Mouse (Mus musculus) stomach, postnatal 0 days (tissue): ENCODE measurements at regions not wholly inside any gene's neighbourhood (a gene's known extent, or its start where the extent isn't known, plus 50 kb on each side); places are given as distances from the start of the nearest gene placed in this dataset.

ENCODE experiments used
- ATAC-seq: fragments of 200-750 bp; cut with Nextera tagmentation; 2 replicates; pipeline ENCODE4 v1.8.0; 2017; ENCODE audit not compliant: low FRiP score, low TSS enrichment
- DNase-seq: peaks from one replicate; pipeline ENCODE4 v3.0.0-alpha.2; 2016; ENCODE audit warnings: low spot score
- H3K27ac ChIP-seq: fragments of 300-500 bp; sonication (generic); replicated peaks from 2 replicates; pipeline ENCODE4 v1.5.1; 2014; ENCODE audit warnings: mild to moderate bottlenecking, control low read depth
- H3K27me3 ChIP-seq: fragments of 300-500 bp; sonication (generic); 2 replicates; pipeline ENCODE4 v1.6.1; 2014; ENCODE audit warnings: low read length; ENCODE audit not compliant: control insufficient read depth, insufficient read depth
- H3K36me3 ChIP-seq: fragments of 300-500 bp; sonication (generic); 2 replicates; pipeline ENCODE4 v1.6.1; 2014; ENCODE audit warnings: low read length, mixed read lengths; ENCODE audit not compliant: control insufficient read depth, insufficient read depth
- H3K4me1 ChIP-seq: fragments of 300-500 bp; sonication (generic); replicated peaks from 2 replicates; pipeline ENCODE4 v1.6.1; 2014; ENCODE audit warnings: antibody characterized with exemption; ENCODE audit not compliant: control insufficient read depth, insufficient read depth
- H3K4me2 ChIP-seq: fragments of 300-500 bp; sonication (generic); replicated peaks from 2 replicates; pipeline ENCODE4 v1.6.1; 2014; ENCODE audit warnings: low read depth, mild to moderate bottlenecking, control low read depth, moderate library complexity
- H3K4me3 ChIP-seq: fragments of 300-500 bp; sonication (generic); 2 replicates; pipeline ENCODE4 v1.5.1; 2014; ENCODE audit warnings: low read depth, low read length, control low read depth
- H3K9ac ChIP-seq: fragments of 300-500 bp; sonication (generic); 2 replicates; pipeline ENCODE4 v1.6.1; 2014; ENCODE audit warnings: mild to moderate bottlenecking, low read length, control low read depth, mixed read lengths
- H3K9me3 ChIP-seq: fragments of 300-500 bp; sonication (generic); 2 replicates; pipeline ENCODE4 v1.6.1; 2016; ENCODE audit warnings: low read length; ENCODE audit not compliant: control insufficient read depth
- CTCF ChIP-seq: IDR thresholded peaks from 2 replicates; pipeline ENCODE4 v1.5.1; 2016; ENCODE audit warnings: antibody characterized with exemption, low read depth, mild to moderate bottlenecking, moderate library complexity
- EP300 ChIP-seq: optimal IDR thresholded peaks from 2 replicates; pipeline ENCODE3; 2016; ENCODE audit warnings: antibody characterized with exemption
- WGBS: fragments of 180-500 bp; shearing (Covaris S2); extraction: QIAGEN DNeasy Blood & Tissue Kit; methylation state at CpG from one replicate; pipeline ENCODE4 v1.1.7; 2014; 5-methylcytosine and 5-hydroxymethylcytosine counted together

DNA sequence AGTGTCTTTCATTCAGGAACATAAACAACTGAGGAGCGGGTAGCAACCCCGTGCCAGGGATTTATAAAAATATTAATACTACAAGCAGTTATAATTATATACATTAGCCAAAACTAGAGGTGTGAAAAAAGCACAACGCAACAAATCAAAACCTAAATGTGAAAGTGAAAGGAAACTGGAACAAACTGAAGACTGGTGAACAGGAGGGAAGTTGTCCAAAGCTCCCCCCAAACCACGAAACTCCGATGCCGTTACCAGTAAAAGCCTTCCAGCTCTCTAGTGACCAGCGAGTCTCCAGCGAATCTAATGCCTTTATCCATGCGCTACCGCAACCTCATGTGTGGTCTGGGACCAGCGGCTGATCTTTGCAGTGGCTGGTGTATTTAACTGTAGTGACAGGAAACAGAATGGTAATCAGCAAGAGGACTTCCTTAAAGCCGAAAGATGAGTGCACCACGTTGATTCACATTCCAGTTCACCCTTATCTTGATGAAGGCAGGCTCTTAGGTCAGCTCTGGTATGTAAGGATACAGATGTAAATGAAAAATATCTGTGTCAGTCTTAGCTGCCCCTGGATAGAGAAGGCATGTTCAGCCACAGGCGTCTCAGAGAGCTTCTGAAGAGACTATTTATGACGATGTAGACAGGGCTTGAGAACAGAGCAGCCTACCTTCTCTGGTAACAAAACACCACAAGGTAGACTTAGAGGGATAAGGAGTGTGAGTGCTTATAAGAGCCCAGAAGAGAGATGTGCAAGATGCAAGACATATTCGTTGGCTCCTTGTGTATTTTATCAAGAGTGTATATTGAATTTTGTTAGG lies 394.0 kb downstream of the Gpat3 start:
- no peak overlapping the region for H3K9ac ChIP-seq
- no peaks in the 10 kb centered on the region for H3K9me3 ChIP-seq
- 49% methylated on average over 16 of the region's 16 CpGs for WGBS
- no peaks in the 10 kb centered on the region for H3K36me3 ChIP-seq
- DNase-seq (no peak), ATAC-seq (no peak)
- H3K27me3 ChIP-seq: no peaks in the 10 kb centered on the region
- TF ChIP-seq CTCF (no peak), EP300 (no peak)
- no peak overlapping the region for H3K27ac ChIP-seq
- no peaks in the 10 kb centered on the region for H3K4me1 ChIP-seq
- peak overlapping the region; percentile 28 for H3K4me3 ChIP-seq
- H3K4me2 ChIP-seq: peak overlapping the region; percentile 37

DNA sequence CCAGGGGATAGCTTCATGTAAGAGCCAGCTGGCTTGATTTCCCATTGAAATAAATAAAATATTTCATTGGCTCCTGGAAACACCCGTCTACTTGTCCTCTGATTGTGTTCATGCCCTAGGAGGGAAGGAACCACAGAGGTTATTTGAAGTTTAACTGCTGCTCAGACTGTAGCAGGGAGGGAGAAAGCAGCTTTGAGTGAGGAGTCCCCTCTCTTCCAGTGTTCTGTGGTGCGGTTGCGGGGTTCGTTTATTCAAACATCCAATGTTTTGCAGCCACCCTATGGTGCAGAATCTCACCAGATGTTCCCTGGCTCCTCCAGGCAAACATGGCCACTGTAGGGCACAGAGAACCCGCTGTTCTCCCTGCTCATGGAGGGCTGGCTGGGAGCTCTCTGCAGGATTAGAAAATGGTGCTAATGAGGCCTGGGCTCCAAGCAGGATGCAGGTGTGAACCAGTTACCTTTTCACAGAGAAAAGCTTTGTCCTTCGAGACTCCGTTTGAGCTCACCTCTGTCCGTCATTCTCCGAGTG lies 390.7 kb downstream of the Gpat3 start:
- no peak overlapping the region for H3K9ac ChIP-seq
- no peaks in the 10 kb centered on the region for H3K36me3 ChIP-seq
- no peaks in the 10 kb centered on the region for H3K9me3 ChIP-seq
- TF ChIP-seq EP300: no peak
- no peak for TF ChIP-seq CTCF
- no peak overlapping the region for H3K27ac ChIP-seq
- H3K27me3 ChIP-seq: no peaks in the 10 kb centered on the region
- H3K4me2 ChIP-seq: no peak overlapping the region
- H3K4me1 ChIP-seq: no peaks in the 10 kb centered on the region
- DNase-seq (no peak), ATAC-seq (no peak)
- H3K4me3 ChIP-seq: no peak overlapping the region
- WGBS: 63% methylated on average over 9 of the region's 9 CpGs

DNA sequence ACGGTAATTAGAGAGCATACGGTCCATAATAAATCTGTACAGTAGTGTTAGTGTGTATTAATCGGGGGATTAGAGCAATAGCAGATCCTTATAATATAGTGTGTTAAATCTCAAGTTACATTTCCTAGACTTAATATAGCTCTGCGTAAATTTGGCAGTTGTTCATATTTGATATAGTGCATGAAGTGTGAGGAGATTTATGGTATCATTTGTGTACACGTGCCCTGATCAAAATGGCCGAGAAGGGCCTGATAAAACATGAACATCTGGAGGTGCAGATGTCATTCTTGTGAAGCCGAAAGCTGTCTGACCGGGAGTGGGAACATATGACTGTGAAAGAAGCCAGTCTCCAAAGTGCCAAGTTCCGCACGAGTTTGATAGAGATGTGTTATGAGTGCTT lies 376.9 kb downstream of the Gpat3 start:
- H3K4me1 ChIP-seq: no peaks in the 10 kb centered on the region
- no peaks in the 10 kb centered on the region for H3K27me3 ChIP-seq
- no peaks in the 10 kb centered on the region for H3K36me3 ChIP-seq
- 61% methylated on average over 10 of the region's 10 CpGs for WGBS
- H3K9ac ChIP-seq: no peak overlapping the region
- no peak overlapping the region for H3K4me3 ChIP-seq
- DNase-seq: no peak
- no peak overlapping the region for H3K4me2 ChIP-seq
- no peak for ATAC-seq
- TF ChIP-seq CTCF (no peak), EP300 (no peak)
- H3K9me3 ChIP-seq: no peaks in the 10 kb centered on the region
- H3K27ac ChIP-seq: no peak overlapping the region

DNA sequence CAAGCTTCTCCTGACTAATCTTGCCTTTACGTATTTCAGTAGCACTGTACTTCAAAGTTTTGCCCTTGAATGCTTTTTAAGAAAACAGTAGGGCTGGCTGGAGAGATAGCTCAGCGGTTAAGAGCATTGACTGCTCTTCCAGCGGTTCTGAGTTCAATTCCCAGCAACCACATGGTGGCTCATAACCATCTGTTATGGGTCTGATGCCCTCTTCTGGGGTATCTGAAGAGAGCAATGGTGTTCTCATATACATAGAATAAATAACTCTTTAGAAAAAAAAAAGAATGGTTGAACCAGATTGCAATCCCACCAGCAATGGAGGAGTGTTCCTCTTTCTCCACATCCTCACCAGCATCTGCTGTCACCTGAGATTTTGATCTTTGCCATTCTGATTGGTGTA lies 372.6 kb downstream of the Gpat3 start:
- H3K27ac ChIP-seq: no peak overlapping the region
- DNase-seq (no peak), ATAC-seq (no peak)
- no peaks in the 10 kb centered on the region for H3K36me3 ChIP-seq
- no peaks in the 10 kb centered on the region for H3K9me3 ChIP-seq
- H3K9ac ChIP-seq: no peak overlapping the region
- H3K27me3 ChIP-seq: no peaks in the 10 kb centered on the region
- H3K4me2 ChIP-seq: no peak overlapping the region
- 90% methylated on average over 3 of the region's 3 CpGs for WGBS
- TF ChIP-seq CTCF: no peak
- TF ChIP-seq EP300: no peak
- no peak overlapping the region for H3K4me3 ChIP-seq
- no peaks in the 10 kb centered on the region for H3K4me1 ChIP-seq

DNA sequence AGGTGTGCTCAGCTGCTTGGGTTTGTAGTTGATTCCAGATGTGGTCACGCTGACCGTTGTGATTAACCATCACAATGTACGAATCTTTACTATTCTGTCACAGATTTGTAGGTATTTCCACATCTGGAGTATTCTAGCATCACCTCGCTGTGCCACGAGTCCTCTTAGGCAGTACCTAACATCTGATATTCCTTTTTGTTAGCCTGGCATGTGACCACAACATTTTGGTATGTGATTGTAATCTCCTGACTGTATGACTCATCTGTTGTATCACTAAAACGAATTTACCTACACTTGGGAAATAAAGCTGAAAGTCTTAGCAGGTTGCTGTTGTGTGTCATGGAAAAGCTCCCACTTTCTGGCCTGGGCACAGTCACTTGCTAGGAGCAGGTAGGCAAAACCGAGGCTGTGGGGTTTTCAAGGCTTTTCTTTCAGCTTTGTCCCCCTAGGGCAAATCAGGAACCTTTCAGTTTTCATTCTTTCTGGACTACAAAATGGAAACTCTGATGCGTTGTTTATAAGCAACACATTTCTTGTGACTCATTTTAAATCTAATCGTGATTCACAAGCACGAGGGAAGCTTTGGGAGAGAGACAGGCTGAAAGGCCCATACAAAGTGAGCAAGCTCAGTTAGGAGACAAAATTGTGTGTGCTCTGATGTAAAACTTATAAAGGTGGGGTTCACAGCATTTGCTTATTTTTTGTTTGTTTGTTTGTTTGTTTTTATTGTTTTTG lies 371.5 kb downstream of the Gpat3 start:
- 71% methylated on average over 10 of the region's 10 CpGs for WGBS
- H3K9ac ChIP-seq: no peak overlapping the region
- H3K9me3 ChIP-seq: no peaks in the 10 kb centered on the region
- no peaks in the 10 kb centered on the region for H3K36me3 ChIP-seq
- no peaks in the 10 kb centered on the region for H3K27me3 ChIP-seq
- no peak overlapping the region for H3K4me3 ChIP-seq
- TF ChIP-seq EP300 (no peak), CTCF (no peak)
- DNase-seq (no peak), ATAC-seq (no peak)
- H3K4me1 ChIP-seq: no peaks in the 10 kb centered on the region
- no peak overlapping the region for H3K27ac ChIP-seq
- H3K4me2 ChIP-seq: no peak overlapping the region

DNA sequence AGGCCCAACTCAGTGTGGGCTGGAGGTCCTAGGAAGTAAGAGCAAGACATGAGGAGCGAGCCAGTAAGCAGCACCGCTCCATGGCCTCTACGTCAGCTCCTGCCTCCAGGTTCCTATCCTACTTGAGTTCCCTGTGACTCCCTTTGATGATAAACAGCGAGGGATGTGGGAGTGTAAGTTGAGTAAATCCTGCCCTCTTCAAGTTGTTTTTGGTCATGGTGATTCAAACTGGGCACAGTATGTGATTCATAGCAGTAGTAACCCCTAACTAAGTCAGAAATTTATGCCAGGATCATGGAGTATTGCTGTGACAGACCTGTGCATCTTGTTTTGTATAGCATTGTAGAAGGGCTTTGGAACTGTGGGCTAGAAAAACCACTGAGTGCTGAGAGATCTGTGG lies 366.5 kb downstream of the Gpat3 start:
- Histone ChIP-seq H3K27me3 (no peaks in the 10 kb centered on the region), H3K36me3 (no peaks in the 10 kb centered on the region), H3K4me3 (no peak overlapping the region), H3K4me1 (no peaks in the 10 kb centered on the region), H3K9ac (no peak overlapping the region), H3K4me2 (no peak overlapping the region), H3K9me3 (no peaks in the 10 kb centered on the region), H3K27ac (no peak overlapping the region)
- DNase-seq: no peak
- ATAC-seq: no peak
- TF ChIP-seq EP300: no peak
- TF ChIP-seq CTCF: no peak
- WGBS: 87% methylated on average over 4 of the region's 4 CpGs
